1 mouse cellular context compared by ENCODE assay signal in the genomic region with DNA sequence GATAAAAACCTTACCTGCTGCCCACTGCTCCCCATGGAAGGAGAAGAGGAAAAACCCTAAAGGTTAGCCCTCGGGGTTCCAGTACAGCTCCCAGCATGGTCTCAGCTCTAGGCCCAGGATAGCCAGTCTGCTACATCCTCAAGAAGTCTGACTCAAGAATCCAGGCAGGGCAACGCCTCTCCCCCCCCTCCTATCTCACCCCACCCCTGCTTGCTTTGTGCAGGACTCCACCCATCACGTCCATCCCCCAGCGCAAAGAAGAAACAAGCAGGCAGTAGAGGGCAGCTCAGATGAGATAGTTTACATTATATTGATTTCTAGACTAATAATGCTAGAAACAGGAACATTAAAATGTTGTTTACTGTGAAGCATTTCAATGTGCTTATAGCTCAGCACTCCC.
TF ChIP-seq lines count a peak whose summit lies in the region.

No protein-coding gene starts in this region.

TF ChIP-seq in MEL, 35 proteins besides CTCF, POLR2A, EP300 and RAD21 (continued from another document):
- TF ChIP-seq USF2 (IDR thresholded peaks at IDR 0.05; ENCODE audit: borderline replicate concordance in 1 of 2, insufficient read depth in 1 of 2, low read depth in 1 of 2, low read length in 2 of 2): no peak
- TF ChIP-seq MAFK (IDR thresholded peaks at IDR 0.05; ENCODE audit: borderline replicate concordance, low read depth, low read length): no peak
- no peak for TF ChIP-seq BHLHE40 (IDR thresholded peaks at IDR 0.05; ENCODE audit: borderline replicate concordance, low read depth, low read length)
- TF ChIP-seq CHD2 (IDR thresholded peaks at IDR 0.05; ENCODE audit: low read length): no peak
- TF ChIP-seq MAZ (IDR thresholded peaks at IDR 0.05; ENCODE audit: low read depth, low read length): no peak
TF ChIP-seq in MEL: peak in this region for 0.
